Mouse (Mus musculus): ENCODE measurements around the gene Kiz.

Kiz gene

GRCm38 (mm10) chr2:146855599-146856039 is at the start of gene Kiz:
Kiz (plus strand) TSS chr2:146855864.
- DNase-seq: peak; percentile 95 to 98

GRCm38 (mm10) chr2:146809706-146810256 is 45.9 kb upstream of the Kiz start:
- no peak for DNase-seq

GRCm38 (mm10) chr2:146810695-146811094 is 45.0 kb upstream of the Kiz start:
- DNase-seq: no peak

- no peak for DNase-seq
These were observed 40.7 kb upstream of the Kiz start for GRCm38 (mm10) chr2:146814978-146815377.

GRCm38 (mm10) chr2:146819065-146819464 is 36.6 kb upstream of the Kiz start:
- no peak for DNase-seq

- DNase-seq: no peak
These were observed 32.1 kb upstream of the Kiz start for GRCm38 (mm10) chr2:146823483-146823951.

GRCm38 (mm10) chr2:146824043-146824442 is 31.6 kb upstream of the Kiz start:
- DNase-seq: no peak

GRCm38 (mm10) chr2:146828006-146828405 is 27.7 kb upstream of the Kiz start:
- DNase-seq: no peak

GRCm38 (mm10) chr2:146833222-146834063 is 22.2 kb upstream of the Kiz start:
- no peak for DNase-seq

- peak in 1 of 2 experiments; percentile 8 for DNase-seq
These were observed 21.7 kb upstream of the Kiz start for GRCm38 (mm10) chr2:146834064-146834313.

GRCm38 (mm10) chr2:146834314-146835201 is 21.1 kb upstream of the Kiz start:
- DNase-seq: peak; percentile 10 to 20

- DNase-seq: peak in 1 of 2 experiments; percentile 5
These were observed 20.2 kb upstream of the Kiz start for GRCm38 (mm10) chr2:146835241-146835990.

GRCm38 (mm10) chr2:146836246-146836645 is 19.4 kb upstream of the Kiz start:
- no peak for DNase-seq

GRCm38 (mm10) chr2:146836871-146837550 is 18.7 kb upstream of the Kiz start:
- DNase-seq: no peak

- DNase-seq: no peak
These were observed 18.0 kb upstream of the Kiz start for GRCm38 (mm10) chr2:146837653-146838052.

- DNase-seq: no peak
These were observed 16.9 kb upstream of the Kiz start for GRCm38 (mm10) chr2:146838596-146839302.

- DNase-seq: no peak
These were observed 16.2 kb upstream of the Kiz start for GRCm38 (mm10) chr2:146839303-146840030.

GRCm38 (mm10) chr2:146847863-146848262 is 7.8 kb upstream of the Kiz start:
- no peak for DNase-seq

GRCm38 (mm10) chr2:146856120-146856519 is 456 bp downstream of the Kiz start:
- peak in 1 of 2 experiments; percentile 54 for DNase-seq

- no peak for DNase-seq
These were observed 1.2 kb downstream of the Kiz start for GRCm38 (mm10) chr2:146856853-146857252.

- no peak for DNase-seq
These were observed 10.1 kb downstream of the Kiz start for GRCm38 (mm10) chr2:146865781-146866180.

Measured in cerebellum, postnatal 25 days (tissue).